31 mouse cellular contexts compared by ENCODE assay signal in genomic region chr6:137131794-137132193, GRCm38 (mm10). TPM values are rescaled to one million over a fixed set of nuclear protein-coding genes. Genes with fewer than 3 reads are reported as not detected.
"Had no signal": no experiment of that assay in that cellular context is flagged by ENCODE, and none has a peak within 500 bp of the region (broad histone marks: within the 10 kb centered on the region; RNA-seq: fewer than 3 reads in every experiment).

No protein-coding gene starts in this region.

- H3K4me3 ChIP-seq: limb, embryonic 10.5 days; limb, embryonic 12.5 days; limb, embryonic 13.5 days; limb, embryonic 15.5 days; liver, embryonic 12.5 days; liver, embryonic 13.5 days; liver, embryonic 15.5 days; lung, embryonic 15.5 days; megakaryocyte, embryonic 14.5 days; midbrain, embryonic 10.5 days; midbrain, embryonic 12.5 days; midbrain, embryonic 13.5 days; midbrain, embryonic 15.5 days; myocyte had no signal

- H3K9me3 ChIP-seq: limb, embryonic 10.5 days; limb, embryonic 12.5 days; limb, embryonic 13.5 days; limb, embryonic 15.5 days; liver, embryonic 12.5 days; liver, embryonic 13.5 days; liver, embryonic 15.5 days; lung, embryonic 15.5 days; midbrain, embryonic 10.5 days; midbrain, embryonic 12.5 days; midbrain, embryonic 13.5 days; midbrain, embryonic 15.5 days had no signal

- H3K27ac ChIP-seq: limb, embryonic 10.5 days; limb, embryonic 12.5 days; limb, embryonic 13.5 days; limb, embryonic 15.5 days; liver, embryonic 12.5 days; liver, embryonic 13.5 days; liver, embryonic 14.5 days; liver, embryonic 15.5 days; macrophage; midbrain, embryonic 10.5 days; midbrain, embryonic 12.5 days; midbrain, embryonic 13.5 days; midbrain, embryonic 15.5 days had no signal

- H3K4me2 ChIP-seq: limb, embryonic 12.5 days; limb, embryonic 13.5 days; limb, embryonic 15.5 days; liver, embryonic 11.5 days; liver, embryonic 12.5 days; liver, embryonic 13.5 days; liver, embryonic 15.5 days; lung, embryonic 14.5 days; lung, embryonic 15.5 days; midbrain, embryonic 11.5 days; midbrain, embryonic 12.5 days; midbrain, embryonic 13.5 days; midbrain, embryonic 15.5 days had no signal

- H3K36me3 ChIP-seq: limb, embryonic 10.5 days; limb, embryonic 12.5 days; limb, embryonic 13.5 days; limb, embryonic 15.5 days; liver, embryonic 12.5 days; liver, embryonic 13.5 days; liver, embryonic 15.5 days; lung, embryonic 15.5 days; midbrain, embryonic 10.5 days; midbrain, embryonic 12.5 days; midbrain, embryonic 13.5 days; midbrain, embryonic 15.5 days had no signal

- H3K27me3 ChIP-seq: limb, embryonic 12.5 days; limb, embryonic 13.5 days; limb, embryonic 15.5 days; liver, embryonic 12.5 days; liver, embryonic 13.5 days; liver, embryonic 15.5 days; lung, embryonic 15.5 days; megakaryocyte, embryonic 14.5 days; midbrain, embryonic 12.5 days; midbrain, embryonic 13.5 days; midbrain, embryonic 15.5 days had no signal

- ATAC-seq: liver, embryonic 12.5 days; liver, postnatal 0 days; lung, postnatal 0 days; midbrain, embryonic 13.5 days; midbrain, embryonic 15.5 days; midbrain, embryonic 16.5 days had no signal

- H3K9ac ChIP-seq: limb, embryonic 12.5 days; limb, embryonic 13.5 days; limb, embryonic 15.5 days; liver, embryonic 12.5 days; liver, embryonic 13.5 days; liver, embryonic 14.5 days; liver, embryonic 15.5 days; liver, postnatal 0 days; lung, embryonic 14.5 days; lung, embryonic 15.5 days; midbrain, embryonic 12.5 days; midbrain, embryonic 13.5 days; midbrain, embryonic 15.5 days had no signal

- DNase-seq: left cerebral cortex, postnatal 4 days; liver; liver, embryonic 13.5 days; liver, postnatal 0 days; lung, adult 18-20 months; lung, adult 2 months; lung, embryonic 14.5 days; lung, postnatal 10 days; lung, postnatal 14 days; lung, postnatal 36 days; lung, postnatal 4 days; midbrain, embryonic 14.5 days had no signal

- H3K4me1 ChIP-seq: liver, embryonic 13.5 days; liver, embryonic 15.5 days; megakaryocyte, embryonic 14.5 days had no signal

RNA-seq across cellular contexts. Expression of gene Rerg, which starts 38.5 kb away (rescaled TPM):
- polyA plus RNA-seq: macrophage had no signal
